Mouse (Mus musculus): ENCODE measurements around the gene Slc9a1. TPM values are rescaled to one million over a fixed set of nuclear protein-coding genes. Genes with fewer than 3 reads are reported as not detected.

The Slc9a1 gene
- total RNA-seq (2014; fragmentation: Nextera tagmentation), result 27.3 and 30.2 TPM in 2 replicates
- 5.3 and 7.3 TPM in 2 replicates for total RNA-seq (2017)
- 37.0 and 44.6 TPM in 2 replicates for polyA plus RNA-seq (2012)

DNA sequence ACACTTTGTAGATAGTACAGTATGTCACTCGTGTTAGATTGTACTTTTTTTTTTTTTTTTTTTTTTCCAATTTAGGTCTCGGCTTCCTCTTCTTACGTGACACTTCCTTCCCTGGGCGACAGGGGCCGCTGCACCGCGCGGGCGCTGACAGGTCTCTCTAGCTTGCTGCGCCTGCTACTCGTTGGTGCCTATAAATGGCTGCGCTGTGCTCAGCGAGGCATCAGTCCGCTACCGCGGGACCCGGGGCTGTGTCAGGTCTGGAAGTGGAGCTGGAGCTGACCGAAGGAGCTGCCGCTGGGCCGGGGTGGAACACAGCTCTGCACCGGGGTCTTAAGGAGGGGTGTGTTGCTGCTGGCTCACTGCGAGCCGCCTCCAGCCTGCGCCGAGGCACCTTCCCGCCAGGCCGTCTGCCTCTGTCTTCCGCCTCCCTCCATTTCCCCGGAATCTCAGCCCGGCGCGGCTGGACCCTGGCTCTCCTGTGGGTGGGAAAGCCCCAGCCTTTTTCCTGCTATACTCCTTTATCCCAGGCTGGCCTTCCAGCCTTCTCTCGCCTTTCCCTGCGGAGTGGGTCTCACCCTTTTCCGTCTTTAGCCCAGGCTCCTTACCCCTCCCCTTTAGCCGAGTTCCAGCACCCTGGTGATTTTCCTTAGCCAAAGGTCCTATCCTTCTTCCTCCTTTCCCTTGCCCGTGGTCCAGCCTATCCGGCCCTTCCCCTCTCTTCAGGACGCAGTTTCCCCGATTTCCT is at the start of gene Slc9a1:
Gene Slc9a1, plus strand, starts transcription at position 154 of the 745 bp plus-strand sequence.
- Histone ChIP-seq H3K4me1 (ENCODE audit: insufficient read depth, low read depth, low read length) (peaks cover 46% of the 10 kb centered on the region), H3K9me3 (replicated peaks) (peaks cover 2% of the 10 kb centered on the region; the same call in 1 of the 2 replicates), H3K4me3 (ENCODE audit: low read depth, low read length) (peak within 1 kb of the TSS; percentile 88), H3K27me3 (ENCODE audit: insufficient read depth, low read length) (no peaks in the 10 kb centered on the region), H3K36me3 (replicated peaks) (peaks cover 36% of the 10 kb centered on the region)
- DNase-seq (ENCODE audit: low spot score) (peak; percentile 48), ATAC-seq (ENCODE audit: extremely low read depth, insufficient number of reproducible peaks, low FRiP score, poor library complexity, severe bottlenecking) (peak; percentile 92)
- no peak for TF ChIP-seq GATA2 (IDR thresholded peaks at IDR 0.05; ENCODE audit: borderline replicate concordance, low read depth, low read length)
- TF ChIP-seq CTCF (IDR thresholded peaks at IDR 0.05; ENCODE audit: low read depth, low read length), result peak; percentile 72
- peak; percentile 80 for TF ChIP-seq POLR2AphosphoS5 (IDR thresholded peaks at IDR 0.05; ENCODE audit: insufficient replicate concordance, low read depth, low read length)
- TF ChIP-seq TAL1 (conservative IDR thresholded peaks at IDR 0.05; ENCODE audit: low read depth, low read length), result no peak
- TF ChIP-seq GATA1 (IDR thresholded peaks at IDR 0.05; ENCODE audit: borderline replicate concordance, low read length), result no peak

DNA sequence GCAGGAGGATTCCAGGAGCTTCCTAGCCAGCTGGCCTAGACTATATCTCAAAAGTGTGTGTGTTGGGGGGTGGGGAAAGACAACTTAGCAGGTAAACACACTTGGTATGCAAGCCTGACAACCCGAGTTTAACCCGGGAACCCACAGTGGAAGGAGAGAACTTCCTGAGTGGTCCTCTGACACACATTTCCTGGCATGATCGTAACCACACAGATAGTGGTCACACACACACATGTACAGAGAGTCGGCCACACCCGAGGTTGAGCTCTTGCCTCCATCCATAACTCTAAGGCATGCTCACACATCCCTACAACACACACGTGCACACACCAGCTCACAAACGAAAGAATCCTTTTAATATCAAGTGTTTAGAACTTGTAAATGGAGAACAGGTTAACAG is 41.4 kb upstream of the Slc9a1 start:
- H3K36me3 ChIP-seq (replicated peaks), result peaks cover 9% of the 10 kb centered on the region
- H3K9me3 ChIP-seq (replicated peaks), result no peaks in the 10 kb centered on the region
- peaks cover 10% of the 10 kb centered on the region; the same call in 1 of the 2 replicates for H3K4me1 ChIP-seq (ENCODE audit: insufficient read depth, low read depth, low read length)
- no peak for DNase-seq (ENCODE audit: low spot score)
- no peak overlapping the region for H3K4me3 ChIP-seq (ENCODE audit: low read depth, low read length)
- no peak for ATAC-seq (ENCODE audit: extremely low read depth, insufficient number of reproducible peaks, low FRiP score, poor library complexity, severe bottlenecking)
- no peaks in the 10 kb centered on the region for H3K27me3 ChIP-seq (ENCODE audit: insufficient read depth, low read length)
- no peak for TF ChIP-seq GATA2 (IDR thresholded peaks at IDR 0.05; ENCODE audit: borderline replicate concordance, low read depth, low read length)
- no peak for TF ChIP-seq POLR2AphosphoS5 (IDR thresholded peaks at IDR 0.05; ENCODE audit: insufficient replicate concordance, low read depth, low read length)
- no peak for TF ChIP-seq TAL1 (conservative IDR thresholded peaks at IDR 0.05; ENCODE audit: low read depth, low read length)
- no peak for TF ChIP-seq GATA1 (IDR thresholded peaks at IDR 0.05; ENCODE audit: borderline replicate concordance, low read length)
- TF ChIP-seq CTCF (IDR thresholded peaks at IDR 0.05; ENCODE audit: low read depth, low read length), result no peak

DNA sequence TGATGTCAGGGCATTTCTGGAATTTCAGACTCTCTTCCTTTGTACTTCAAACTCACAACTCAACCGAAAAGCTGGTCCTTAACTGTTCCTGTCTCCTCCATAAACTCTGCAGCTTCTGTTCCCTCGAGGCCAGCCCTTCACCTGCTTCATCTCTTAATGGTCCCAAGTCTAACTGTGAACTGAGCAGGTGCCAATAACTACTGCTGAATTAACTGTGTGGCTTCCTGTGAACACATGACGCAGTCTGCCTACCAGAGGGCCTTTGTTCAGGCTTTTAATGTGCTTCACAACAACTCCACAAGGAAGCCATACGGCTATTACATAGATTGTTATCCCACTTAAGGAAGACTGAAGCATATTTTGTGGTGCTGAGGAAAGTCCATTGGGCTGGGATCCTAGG is 39.2 kb upstream of the Slc9a1 start:
- DNase-seq (ENCODE audit: low spot score) (no peak), ATAC-seq (ENCODE audit: extremely low read depth, insufficient number of reproducible peaks, low FRiP score, poor library complexity, severe bottlenecking) (no peak)
- Histone ChIP-seq H3K4me3 (ENCODE audit: low read depth, low read length) (no peak overlapping the region), H3K9me3 (replicated peaks) (no peaks in the 10 kb centered on the region), H3K4me1 (ENCODE audit: insufficient read depth, low read depth, low read length) (peaks cover 10% of the 10 kb centered on the region; the same call in 1 of the 2 replicates), H3K36me3 (replicated peaks) (peaks cover 4% of the 10 kb centered on the region), H3K27me3 (ENCODE audit: insufficient read depth, low read length) (no peaks in the 10 kb centered on the region)
- no peak for TF ChIP-seq GATA2 (IDR thresholded peaks at IDR 0.05; ENCODE audit: borderline replicate concordance, low read depth, low read length)
- TF ChIP-seq POLR2AphosphoS5 (IDR thresholded peaks at IDR 0.05; ENCODE audit: insufficient replicate concordance, low read depth, low read length), result no peak
- TF ChIP-seq TAL1 (conservative IDR thresholded peaks at IDR 0.05; ENCODE audit: low read depth, low read length), result no peak
- TF ChIP-seq GATA1 (IDR thresholded peaks at IDR 0.05; ENCODE audit: borderline replicate concordance, low read length), result no peak
- TF ChIP-seq CTCF (IDR thresholded peaks at IDR 0.05; ENCODE audit: low read depth, low read length), result no peak

GRCm38 (mm10) chr4:133333306-133333705 is 36.2 kb upstream of the Slc9a1 start:
- DNase-seq (ENCODE audit: low spot score) (no peak), ATAC-seq (ENCODE audit: extremely low read depth, insufficient number of reproducible peaks, low FRiP score, poor library complexity, severe bottlenecking) (no peak)
- Histone ChIP-seq H3K9me3 (replicated peaks) (no peaks in the 10 kb centered on the region), H3K4me3 (ENCODE audit: low read depth, low read length) (no peak overlapping the region), H3K4me1 (ENCODE audit: insufficient read depth, low read depth, low read length) (peaks cover 10% of the 10 kb centered on the region), H3K27me3 (ENCODE audit: insufficient read depth, low read length) (no peaks in the 10 kb centered on the region), H3K36me3 (replicated peaks) (peaks cover 4% of the 10 kb centered on the region)
- TF ChIP-seq GATA2 (IDR thresholded peaks at IDR 0.05; ENCODE audit: borderline replicate concordance, low read depth, low read length), result no peak
- no peak for TF ChIP-seq TAL1 (conservative IDR thresholded peaks at IDR 0.05; ENCODE audit: low read depth, low read length)
- no peak for TF ChIP-seq POLR2AphosphoS5 (IDR thresholded peaks at IDR 0.05; ENCODE audit: insufficient replicate concordance, low read depth, low read length)
- TF ChIP-seq CTCF (IDR thresholded peaks at IDR 0.05; ENCODE audit: low read depth, low read length), result no peak
- TF ChIP-seq GATA1 (IDR thresholded peaks at IDR 0.05; ENCODE audit: borderline replicate concordance, low read length), result no peak

DNA sequence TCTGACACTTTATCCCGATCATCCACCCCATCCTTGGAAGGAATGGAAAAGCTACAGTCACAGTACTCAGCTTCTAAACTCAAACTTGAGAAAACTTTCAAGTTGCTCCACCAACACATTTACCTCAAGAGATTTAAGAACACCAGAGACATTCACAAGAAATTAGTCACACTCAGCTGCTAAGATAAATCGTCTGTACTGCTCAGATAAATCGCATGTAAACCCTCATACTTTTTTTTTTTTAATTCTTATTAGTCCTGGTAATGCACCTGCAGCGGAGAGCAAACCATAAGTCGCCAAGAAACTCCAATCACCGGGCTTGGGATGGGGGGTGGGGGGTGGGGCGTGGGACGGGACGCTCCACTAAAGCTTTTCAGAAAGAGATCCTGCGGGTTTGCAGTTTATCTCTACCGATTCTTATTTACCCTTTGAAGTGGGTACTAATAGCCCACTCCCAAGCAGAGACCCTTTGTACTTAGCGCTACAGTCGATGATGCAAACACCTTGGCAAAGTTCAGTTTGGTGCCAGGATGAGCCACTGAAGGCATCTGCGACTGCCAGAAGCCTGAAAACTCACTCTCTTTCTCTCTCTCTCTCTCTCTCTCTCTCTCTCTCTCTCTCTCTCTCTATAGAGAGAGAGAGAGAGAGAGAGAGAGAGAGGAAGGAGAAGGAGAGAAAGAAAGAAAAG is 31.5 kb upstream of the Slc9a1 start:
- Histone ChIP-seq H3K4me3 (ENCODE audit: low read depth, low read length) (peak overlapping the region; percentile 84), H3K36me3 (replicated peaks) (no peaks in the 10 kb centered on the region), H3K4me1 (ENCODE audit: insufficient read depth, low read depth, low read length) (peaks cover 14% of the 10 kb centered on the region), H3K27me3 (ENCODE audit: insufficient read depth, low read length) (peaks cover 18% of the 10 kb centered on the region), H3K9me3 (replicated peaks) (no peaks in the 10 kb centered on the region)
- DNase-seq (ENCODE audit: low spot score) (peak; percentile 11), ATAC-seq (ENCODE audit: extremely low read depth, insufficient number of reproducible peaks, low FRiP score, poor library complexity, severe bottlenecking) (no peak)
- TF ChIP-seq TAL1 (conservative IDR thresholded peaks at IDR 0.05; ENCODE audit: low read depth, low read length) (no peak), GATA1 (IDR thresholded peaks at IDR 0.05; ENCODE audit: borderline replicate concordance, low read length) (no peak), POLR2AphosphoS5 (IDR thresholded peaks at IDR 0.05; ENCODE audit: insufficient replicate concordance, low read depth, low read length) (no peak), GATA2 (IDR thresholded peaks at IDR 0.05; ENCODE audit: borderline replicate concordance, low read depth, low read length) (no peak), CTCF (IDR thresholded peaks at IDR 0.05; ENCODE audit: low read depth, low read length) (no peak)

Measured in G1E (cell line).